Mouse (Mus musculus) liver, embryonic 11.5 days (tissue): Measurements from ENCODE around the gene Ptpn13. TPM values are rescaled to one million over a fixed set of nuclear protein-coding genes. Genes with fewer than 3 reads are reported as not detected.

Experiments
- ATAC-seq: fragments of 200-750 bp; cut with Nextera tagmentation; replicated peaks from 2 replicates; pipeline ENCODE4 v1.8.0; 2017; ENCODE audit warnings: moderate number of reproducible peaks, mild to moderate bottlenecking, moderate TSS enrichment, moderate library complexity; ENCODE audit not compliant: low FRiP score
- DNase-seq: peaks from one replicate; pipeline ENCODE4 v3.0.0-alpha.2; 2017; ENCODE audit warnings: low spot score
- H3K27ac ChIP-seq: fragments of 300-500 bp; sonication (generic); 2 replicates; pipeline ENCODE4 v1.5.1; 2014; ENCODE audit warnings: mild to moderate bottlenecking, low read depth, low read length, control low read depth
- H3K27me3 ChIP-seq: fragments of 300-500 bp; sonication (generic); replicated peaks from 2 replicates; pipeline ENCODE4 v1.6.1; 2014; ENCODE audit warnings: low read length, mixed read lengths; ENCODE audit not compliant: control insufficient read depth, insufficient read depth
- H3K36me3 ChIP-seq: fragments of 300-500 bp; sonication (generic); 2 replicates; pipeline ENCODE4 v1.6.1; 2014; ENCODE audit warnings: mild to moderate bottlenecking, low read length, moderate library complexity, mixed read lengths; ENCODE audit not compliant: control insufficient read depth, insufficient read depth
- H3K4me1 ChIP-seq: fragments of 300-500 bp; sonication (generic); replicated peaks from 2 replicates; pipeline ENCODE4 v1.6.1; 2014; ENCODE audit warnings: low read length, mixed read lengths; ENCODE audit not compliant: control insufficient read depth, insufficient read depth
- H3K4me2 ChIP-seq: fragments of 300-500 bp; sonication (generic); 2 replicates; pipeline ENCODE4 v1.6.1; 2014; ENCODE audit warnings: mild to moderate bottlenecking, control low read depth, moderate library complexity
- H3K4me3 ChIP-seq: fragments of 300-500 bp; sonication (generic); 2 replicates; pipeline ENCODE4 v1.5.1; 2014; ENCODE audit warnings: low read depth, low read length, control low read depth
- H3K9ac ChIP-seq: fragments of 300-500 bp; sonication (generic); 2 replicates; pipeline ENCODE4 v1.6.1; 2014; ENCODE audit warnings: low read depth, low read length, control low read depth
- H3K9me3 ChIP-seq: fragments of 300-500 bp; sonication (generic); 2 replicates; pipeline ENCODE4 v1.6.1; 2016; ENCODE audit warnings: low read length, inconsistent platforms, mixed read lengths; ENCODE audit not compliant: control insufficient read depth
- WGBS: fragments of 180-500 bp; shearing (Covaris S2); extraction: QIAGEN DNeasy Blood & Tissue Kit; methylation state at CpG from one replicate; pipeline ENCODE4 v1.1.7; 2014; 5-methylcytosine and 5-hydroxymethylcytosine counted together
- polyA plus RNA-seq: library from polyadenylated mRNA; unstranded; fragments of >200 nt; fragmentation: Nextera tagmentation; extraction: Ambion mirVana; gene quantifications from 2 replicates; pipeline ENCODE4 v1.2.1, GENCODE M21; 2014

The Ptpn13 gene
- polyA plus RNA-seq, 1 experiment from 2014 or later: 9.5 TPM

DNA sequence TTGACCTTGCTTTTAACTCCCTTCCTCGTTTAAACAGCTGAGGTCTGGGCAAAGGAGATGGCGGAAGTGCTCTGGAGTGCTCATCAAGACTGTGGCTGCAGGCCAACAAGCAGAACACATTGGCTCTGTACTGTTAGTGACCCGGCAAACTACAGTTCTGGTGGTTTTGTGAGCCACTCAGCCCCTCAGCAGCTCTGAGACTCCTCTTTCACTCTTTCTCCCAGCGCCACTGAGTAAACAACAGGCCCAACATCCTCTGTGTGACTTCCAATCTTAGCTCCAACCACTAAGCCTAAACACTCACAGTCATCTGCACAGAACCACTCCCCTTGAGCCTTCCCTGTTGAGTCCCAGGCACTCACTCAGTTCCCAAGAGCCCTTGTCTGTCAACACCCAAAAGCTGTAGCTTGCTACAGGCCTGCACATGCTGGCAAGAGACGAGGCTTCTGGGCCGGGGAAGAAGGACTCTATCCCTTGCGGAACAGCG is 37.4 kb upstream of the Ptpn13 start:
- DNase-seq: no peak

DNA sequence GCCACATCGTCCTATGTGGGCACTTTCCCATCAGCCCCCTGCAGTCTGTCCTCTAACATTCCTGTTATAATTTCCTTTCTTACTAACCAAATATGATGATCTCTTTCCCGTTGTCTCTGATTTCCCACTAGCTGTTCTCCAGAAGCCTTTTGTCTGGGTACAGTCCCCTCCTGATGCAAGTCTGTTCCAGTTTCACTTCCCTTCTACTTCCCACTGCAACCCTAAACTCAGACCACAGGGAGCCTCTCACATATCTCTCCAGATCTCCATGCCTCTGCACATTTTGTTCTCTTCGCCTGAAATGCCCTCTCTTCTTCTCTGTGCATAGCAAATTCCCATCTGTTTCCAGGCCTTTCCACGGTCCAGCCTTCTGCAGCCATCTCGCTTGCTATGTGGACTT is 35.6 kb upstream of the Ptpn13 start:
- no peaks in the 10 kb centered on the region for H3K36me3 ChIP-seq
- no peak overlapping the region for H3K4me2 ChIP-seq
- DNase-seq (no peak), ATAC-seq (no peak)
- WGBS: 67% methylated on average over 5 of the region's 5 CpGs
- peaks cover 4% of the 10 kb centered on the region; the same call in 1 of the 2 replicates for H3K27me3 ChIP-seq
- H3K4me1 ChIP-seq: 0 out of 2 replicates have a peak, but pooled peaks cover 3% of the 10 kb centered on the region
- H3K9me3 ChIP-seq: no peaks in the 10 kb centered on the region
- H3K4me3 ChIP-seq: no peak overlapping the region
- no peak overlapping the region for H3K27ac ChIP-seq
- H3K9ac ChIP-seq: no peak overlapping the region

More for the DNA sequence above, 37.4 kb upstream of the Ptpn13 start:
- no peak overlapping the region for H3K4me2 ChIP-seq
- no peak overlapping the region for H3K9ac ChIP-seq
- peaks cover 8% of the 10 kb centered on the region; the same call in 1 of the 2 replicates for H3K27me3 ChIP-seq
- H3K9me3 ChIP-seq: no peaks in the 10 kb centered on the region
- ATAC-seq: 0 out of 2 replicates have a peak, but pooled peaks have one; percentile 12
- no peak overlapping the region for H3K27ac ChIP-seq
- 0 out of 2 replicates have a peak, but pooled peaks cover 3% of the 10 kb centered on the region for H3K4me1 ChIP-seq
- WGBS: 58% methylated on average over 8 of the region's 8 CpGs
- H3K4me3 ChIP-seq: no peak overlapping the region
- no peaks in the 10 kb centered on the region for H3K36me3 ChIP-seq

DNA sequence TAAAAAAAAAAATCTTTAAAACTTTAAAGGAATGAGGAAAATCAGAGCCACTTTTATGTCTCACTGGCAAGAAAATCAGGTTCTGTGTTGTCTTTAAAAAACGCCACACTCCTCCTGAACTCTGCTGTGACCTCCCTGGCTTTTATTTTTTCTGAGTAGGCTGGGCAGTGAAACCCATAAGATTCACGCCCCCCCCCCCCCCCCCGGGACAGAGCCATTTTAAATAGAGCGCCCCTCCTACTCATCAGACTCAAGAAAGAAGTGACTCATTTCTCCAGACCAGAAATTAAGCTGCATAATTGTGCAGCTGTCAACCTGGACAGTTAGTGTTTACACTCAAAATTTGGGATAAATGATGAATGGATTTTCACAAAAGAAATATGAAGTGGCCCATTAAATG is 31.8 kb upstream of the Ptpn13 start:
- no peak overlapping the region for H3K9ac ChIP-seq
- no peaks in the 10 kb centered on the region for H3K9me3 ChIP-seq
- no peaks in the 10 kb centered on the region for H3K4me1 ChIP-seq
- no peak for DNase-seq
- no peaks in the 10 kb centered on the region for H3K36me3 ChIP-seq
- no peak overlapping the region for H3K27ac ChIP-seq
- ATAC-seq: no peak
- no peak overlapping the region for H3K4me2 ChIP-seq
- H3K4me3 ChIP-seq: no peak overlapping the region
- WGBS: 30% methylated on average over 4 of the region's 4 CpGs
- H3K27me3 ChIP-seq: no peaks in the 10 kb centered on the region; the same call in 1 of the 2 replicates

DNA sequence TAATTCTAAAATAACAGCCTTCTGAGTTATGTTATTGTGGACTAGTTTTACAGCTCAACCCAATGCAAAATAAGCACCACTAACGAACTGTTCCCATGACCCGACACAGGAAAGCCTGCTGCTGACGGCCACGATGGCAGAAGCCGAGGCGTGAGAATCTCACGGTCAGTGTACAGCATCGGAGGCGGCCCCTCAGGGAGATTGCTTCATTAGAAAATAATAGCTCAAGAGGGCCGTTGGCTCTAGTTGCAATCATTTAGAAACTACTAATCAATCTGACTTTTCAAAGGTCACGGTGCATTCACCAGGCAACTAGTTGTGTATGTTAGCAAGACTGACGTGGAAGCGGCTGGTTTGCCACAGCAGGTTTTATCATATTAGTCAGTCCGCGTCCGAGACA is 31.2 kb upstream of the Ptpn13 start:
- no peaks in the 10 kb centered on the region for H3K9me3 ChIP-seq
- no peaks in the 10 kb centered on the region for H3K4me1 ChIP-seq
- no peak for ATAC-seq
- no peak overlapping the region for H3K4me3 ChIP-seq
- no peak overlapping the region for H3K4me2 ChIP-seq
- WGBS: 74% methylated on average over 16 of the region's 16 CpGs
- H3K36me3 ChIP-seq: no peaks in the 10 kb centered on the region
- no peaks in the 10 kb centered on the region; the same call in 1 of the 2 replicates for H3K27me3 ChIP-seq
- no peak for DNase-seq
- no peak overlapping the region for H3K27ac ChIP-seq
- H3K9ac ChIP-seq: no peak overlapping the region

DNA sequence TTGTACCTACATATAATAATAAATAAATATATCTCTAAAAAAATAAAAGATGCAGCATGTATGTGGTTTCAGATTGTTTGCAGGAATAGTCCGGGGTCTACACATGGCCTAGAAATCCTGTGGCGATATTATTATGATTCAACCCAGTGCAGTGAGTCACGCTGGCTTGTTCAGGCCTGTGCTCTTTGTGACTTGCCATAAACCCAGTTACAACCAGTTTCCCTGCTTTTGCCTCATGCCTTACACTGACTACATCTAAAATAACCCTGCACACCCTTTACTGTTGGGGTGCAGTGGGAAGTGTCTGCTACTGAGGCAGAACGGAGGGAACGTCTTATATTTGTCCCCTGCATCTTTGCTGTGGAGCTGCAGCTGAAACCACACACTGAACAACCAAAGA is 29.3 kb upstream of the Ptpn13 start:
- WGBS: 82% methylated on average over 5 of the region's 5 CpGs
- H3K4me1 ChIP-seq: no peaks in the 10 kb centered on the region
- no peaks in the 10 kb centered on the region for H3K36me3 ChIP-seq
- H3K27me3 ChIP-seq: no peaks in the 10 kb centered on the region; the same call in 1 of the 2 replicates
- no peaks in the 10 kb centered on the region for H3K9me3 ChIP-seq
- ATAC-seq (no peak), DNase-seq (no peak)
- no peak overlapping the region for H3K27ac ChIP-seq
- H3K4me2 ChIP-seq: no peak overlapping the region
- no peak overlapping the region for H3K4me3 ChIP-seq
- H3K9ac ChIP-seq: no peak overlapping the region

DNA sequence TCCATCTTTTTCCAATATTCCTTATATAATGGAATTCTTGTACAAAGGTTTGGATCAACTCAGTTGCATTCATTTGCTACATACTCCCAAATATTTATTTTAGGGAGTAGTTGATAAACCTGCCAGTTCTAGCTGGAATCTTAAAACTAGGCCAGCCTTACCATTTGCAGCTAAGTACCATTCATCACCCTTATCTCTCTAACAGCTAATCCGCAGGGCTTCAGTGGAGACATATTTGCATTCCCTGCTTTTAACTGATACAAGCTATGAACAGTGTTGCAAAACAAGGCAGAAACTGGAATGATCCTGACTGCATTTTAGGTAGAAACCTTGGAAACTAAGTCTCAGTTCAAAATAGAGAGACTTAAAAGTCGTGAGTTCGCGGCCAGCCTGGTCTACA is 27.6 kb upstream of the Ptpn13 start:
- no peak for ATAC-seq
- H3K27me3 ChIP-seq: no peaks in the 10 kb centered on the region; the same call in 1 of the 2 replicates
- 70% methylated on average over 4 of the region's 4 CpGs for WGBS

DNA sequence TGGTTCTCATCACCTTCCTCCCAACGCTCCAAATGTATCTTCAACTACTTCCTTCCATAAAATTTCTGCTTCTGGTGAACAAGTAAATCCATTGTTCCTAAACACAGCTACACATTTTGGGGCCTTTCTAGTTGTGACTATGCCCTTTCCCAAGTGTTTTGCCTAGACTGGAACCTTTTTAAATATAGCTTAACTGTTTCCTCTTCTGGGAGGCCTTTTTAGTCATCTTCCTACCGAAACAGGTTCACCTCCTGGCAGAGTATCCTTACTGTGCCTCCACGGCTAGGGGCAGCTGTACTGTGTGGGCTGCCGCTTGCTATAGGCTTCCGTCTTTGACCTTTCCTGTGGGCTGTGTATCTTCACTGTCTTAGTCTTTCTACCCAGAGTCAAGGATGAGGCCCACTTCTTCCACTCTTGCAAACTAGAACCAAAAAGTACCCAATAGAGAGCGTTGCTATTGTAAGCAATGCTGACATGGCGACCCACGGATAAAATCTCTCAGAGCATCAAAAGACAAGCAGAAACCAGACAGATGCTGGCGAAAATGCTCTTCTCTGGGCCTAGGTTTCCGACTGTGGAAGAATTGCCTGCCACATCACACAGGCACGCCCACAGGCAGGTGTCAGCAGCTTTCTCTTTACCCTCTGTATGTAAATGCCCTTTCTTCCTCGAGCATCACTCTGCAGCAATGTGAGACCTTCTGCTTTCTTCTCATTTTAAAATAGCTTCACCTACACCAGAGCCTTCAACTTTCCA is 20.6 kb upstream of the Ptpn13 start:
- Histone ChIP-seq H3K4me1 (no peaks in the 10 kb centered on the region), H3K27ac (no peak overlapping the region), H3K4me3 (no peak overlapping the region), H3K36me3 (no peaks in the 10 kb centered on the region), H3K27me3 (no peaks in the 10 kb centered on the region), H3K9ac (no peak overlapping the region), H3K4me2 (no peak overlapping the region), H3K9me3 (no peaks in the 10 kb centered on the region)
- DNase-seq: no peak
- 76% methylated on average over 12 of the region's 12 CpGs for WGBS
- no peak for ATAC-seq

More for the DNA sequence above, 27.6 kb upstream of the Ptpn13 start:
- Histone ChIP-seq H3K36me3 (no peaks in the 10 kb centered on the region), H3K27ac (no peak overlapping the region), H3K9ac (no peak overlapping the region), H3K9me3 (no peaks in the 10 kb centered on the region), H3K4me1 (no peaks in the 10 kb centered on the region), H3K4me2 (no peak overlapping the region), H3K4me3 (no peak overlapping the region)
- no peak for DNase-seq

DNA sequence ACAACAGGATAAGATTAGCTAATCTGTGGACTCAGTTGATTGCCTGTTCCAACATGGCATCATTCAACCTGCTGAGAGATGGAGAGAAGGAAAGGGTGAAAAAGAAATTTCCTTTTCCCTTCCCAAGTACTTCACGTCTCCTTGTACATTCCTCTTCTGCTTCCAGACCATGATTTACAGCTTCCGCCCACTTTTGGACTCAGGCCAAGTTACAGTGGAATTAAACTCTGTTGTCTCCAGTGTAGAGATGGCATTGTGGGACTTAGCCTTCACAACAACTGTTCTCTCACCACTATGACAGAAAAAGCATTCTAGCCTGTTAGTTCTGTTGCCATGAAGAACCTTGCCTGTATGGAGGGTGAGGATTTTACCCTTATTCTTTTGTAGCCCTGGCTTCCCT is 19.1 kb upstream of the Ptpn13 start:
- H3K36me3 ChIP-seq: no peaks in the 10 kb centered on the region
- DNase-seq (no peak), ATAC-seq (no peak)
- H3K9me3 ChIP-seq: no peaks in the 10 kb centered on the region
- no peaks in the 10 kb centered on the region for H3K4me1 ChIP-seq
- H3K4me3 ChIP-seq: no peak overlapping the region
- H3K27ac ChIP-seq: no peak overlapping the region
- H3K4me2 ChIP-seq: no peak overlapping the region
- no peaks in the 10 kb centered on the region for H3K27me3 ChIP-seq
- 63% methylated on average over 2 of the region's 2 CpGs for WGBS
- no peak overlapping the region for H3K9ac ChIP-seq
